8 mouse cellular contexts compared by ENCODE assay signal in genomic region chr6:37096840-37097305, GRCm38 (mm10).
A peak's percentile ranks its signal among the peaks of the same experiment; 100 is the strongest.
DNase-seq lines count a peak whose midpoint lies in the region; ATAC-seq and TF ChIP-seq lines count a peak whose summit lies in the region.

No protein-coding gene starts in this region.

- ATAC-seq in intestine, embryonic 14.5 days (replicated peaks; ENCODE audit: low FRiP score, low TSS enrichment, low read depth), result no peak
- ATAC-seq in intestine, postnatal 0 days, result no peak
- ATAC-seq in neural tube, embryonic 12.5 days (ENCODE audit: low FRiP score, low read depth), result peak; percentile 25; the same call in 1 of the 2 replicates

- no peak overlapping the region for H3K4me3 ChIP-seq in intestine, embryonic 14.5 days (ENCODE audit: low read depth, low read length)
- H3K4me3 ChIP-seq in intestine, postnatal 0 days (ENCODE audit: low read depth, low read length), result no peak overlapping the region
- no peak overlapping the region for H3K4me3 ChIP-seq in kidney, adult 2 months (ENCODE audit: insufficient read depth, low read depth, low read length)
- H3K4me3 ChIP-seq in neural tube, embryonic 12.5 days, result no peak overlapping the region

- DNase-seq in intestine, embryonic 14.5 days (ENCODE audit: low spot score), result no peak
- DNase-seq in frontal cortex, postnatal 36 days (ENCODE audit: low spot score in 2 of 2), result peak; percentile 58 to 71
- peak; percentile 73 for DNase-seq in kidney, adult 2 months
- DNase-seq in adrenal gland, postnatal 25 days, result no peak
- DNase-seq in thymus, postnatal 25 days, result no peak
- no peak for DNase-seq in spleen, adult 12 weeks (ENCODE audit: low spot score)

- H3K36me3 ChIP-seq in intestine, embryonic 14.5 days (ENCODE audit: control insufficient read depth, insufficient read depth, low read length), result no peaks in the 10 kb centered on the region
- no peaks in the 10 kb centered on the region for H3K36me3 ChIP-seq in intestine, postnatal 0 days (ENCODE audit: control insufficient read depth, insufficient read depth)
- no peaks in the 10 kb centered on the region for H3K36me3 ChIP-seq in kidney, adult 2 months (ENCODE audit: control insufficient read depth, insufficient read depth, low read length)
- H3K36me3 ChIP-seq in neural tube, embryonic 12.5 days, result no peaks in the 10 kb centered on the region

- H3K27me3 ChIP-seq in intestine, embryonic 14.5 days (replicated peaks; ENCODE audit: control insufficient read depth, insufficient read depth, low read length), result no peaks in the 10 kb centered on the region
- no peaks in the 10 kb centered on the region for H3K27me3 ChIP-seq in intestine, postnatal 0 days (replicated peaks; ENCODE audit: control insufficient read depth, insufficient read depth, low read length)
- H3K27me3 ChIP-seq in kidney, adult 2 months (replicated peaks; ENCODE audit: control insufficient read depth, insufficient read depth, low read length), result no peaks in the 10 kb centered on the region
- no peaks in the 10 kb centered on the region for H3K27me3 ChIP-seq in neural tube, embryonic 12.5 days (replicated peaks)

- TF ChIP-seq POLR2A in kidney, adult 2 months (IDR thresholded peaks at IDR 0.05; ENCODE audit: low read depth, low read length), result no peak

- H3K4me1 ChIP-seq in intestine, embryonic 14.5 days (replicated peaks; ENCODE audit: control insufficient read depth, insufficient read depth, low read length), result no peaks in the 10 kb centered on the region; the same call in 1 of the 2 replicates
- no peaks in the 10 kb centered on the region for H3K4me1 ChIP-seq in intestine, postnatal 0 days (replicated peaks; ENCODE audit: control insufficient read depth, insufficient read depth, low read length)
- no peaks in the 10 kb centered on the region for H3K4me1 ChIP-seq in kidney, adult 2 months (ENCODE audit: control insufficient read depth, insufficient read depth, low read length)
- H3K4me1 ChIP-seq in neural tube, embryonic 12.5 days, result no peaks in the 10 kb centered on the region

- no peak overlapping the region for H3K27ac ChIP-seq in intestine, embryonic 14.5 days (ENCODE audit: low read depth)
- no peak overlapping the region for H3K27ac ChIP-seq in intestine, postnatal 0 days (ENCODE audit: low read depth, low read length)
- H3K27ac ChIP-seq in kidney, adult 2 months (ENCODE audit: insufficient read depth, low read depth, low read length), result no peak overlapping the region
- H3K27ac ChIP-seq in neural tube, embryonic 12.5 days, result no peak overlapping the region

- H3K4me2 ChIP-seq in intestine, embryonic 14.5 days (ENCODE audit: low read length), result peak overlapping the region; percentile 28
- H3K4me2 ChIP-seq in intestine, postnatal 0 days (replicated peaks; ENCODE audit: low read depth), result no peak overlapping the region; the same call in 1 of the 2 replicates
- 0 out of 2 replicates have a peak overlapping the region, but pooled peaks have one; percentile 18 for H3K4me2 ChIP-seq in neural tube, embryonic 12.5 days (replicated peaks)

- TF ChIP-seq CTCF in intestine, postnatal 0 days (IDR thresholded peaks at IDR 0.05; ENCODE audit: low read depth), result no peak
- no peak for TF ChIP-seq CTCF in kidney, adult 2 months (conservative IDR thresholded peaks at IDR 0.05; ENCODE audit: insufficient read depth, insufficient read length, low read depth, low read length)

- 44% methylated on average over 12 of the region's 12 CpGs for WGBS in intestine, embryonic 14.5 days
- WGBS in intestine, postnatal 0 days, result 30% methylated on average over 12 of the region's 12 CpGs
- 34% methylated on average over 12 of the region's 12 CpGs for WGBS in kidney, adult 2 months
- 58% methylated on average over 12 of the region's 12 CpGs for WGBS in neural tube, embryonic 12.5 days

- H3K9me3 ChIP-seq in intestine, embryonic 14.5 days (ENCODE audit: control insufficient read depth, low read length), result no peaks in the 10 kb centered on the region
- no peaks in the 10 kb centered on the region for H3K9me3 ChIP-seq in intestine, postnatal 0 days (ENCODE audit: control insufficient read depth)
- no peaks in the 10 kb centered on the region for H3K9me3 ChIP-seq in neural tube, embryonic 12.5 days

- no peak overlapping the region for H3K9ac ChIP-seq in intestine, embryonic 14.5 days (ENCODE audit: low read length)
- no peak overlapping the region for H3K9ac ChIP-seq in intestine, postnatal 0 days (ENCODE audit: low read depth, low read length)
- H3K9ac ChIP-seq in neural tube, embryonic 12.5 days, result no peak overlapping the region

Comparison
In these comparisons a context has a peak if more than half of its experiments do, and no peak if none do; other contexts are left out.
1. DNase-seq: peak in frontal cortex, postnatal 36 days (2 of 2) and kidney, adult 2 months (single experiment); none in intestine, embryonic 14.5 days (single experiment), adrenal gland, postnatal 25 days (single experiment), thymus, postnatal 25 days (single experiment) and spleen, adult 12 weeks (single experiment).